Mouse (Mus musculus) kidney, postnatal 25 days (tissue): ENCODE measurements around the gene Nupr1l.

ENCODE experiments used
- DNase-seq, 2 experiments: peaks; one replicate each; pipeline ENCODE4 v3.0.0; 2021; ENCODE audit warnings: mixed read lengths in 2 of 2

Gene Nupr1l

GRCm38 (mm10) chr5:129918065-129918651, 9.8 kb downstream of the Nupr1l start:
- no peak for DNase-seq

- peak in 1 of 2 experiments; percentile 17 for DNase-seq
Measured at GRCm38 (mm10) chr5:129918752-129919151, 10.4 kb downstream of the Nupr1l start.

DNA sequence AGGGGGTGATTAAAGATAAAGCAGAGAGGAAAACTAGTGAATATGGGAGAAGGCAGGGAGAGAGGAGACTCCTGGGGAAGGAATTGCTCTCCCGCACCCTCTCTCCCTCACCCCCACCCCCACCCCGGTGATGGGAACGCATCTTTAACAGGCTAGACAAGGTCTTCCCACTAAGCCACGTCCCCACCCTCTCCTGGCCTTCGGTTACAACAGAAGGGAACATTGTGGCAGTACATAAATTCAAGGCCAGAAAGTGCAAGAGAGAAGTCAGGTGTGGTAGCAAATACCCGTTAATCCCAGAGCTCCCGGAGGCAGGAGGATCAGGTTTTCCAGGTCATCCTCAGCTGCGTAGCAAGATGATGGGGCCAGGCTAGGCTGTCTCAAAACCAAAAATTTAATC, 11.0 kb downstream of the Nupr1l start:
- no peak for DNase-seq

- DNase-seq: no peak
Measured at GRCm38 (mm10) chr5:129921972-129922371, 13.6 kb downstream of the Nupr1l start.

- DNase-seq: peak; percentile 36 to 65
Measured at GRCm38 (mm10) chr5:129924820-129925452, 16.6 kb downstream of the Nupr1l start.

GRCm38 (mm10) chr5:129925933-129926332, 17.6 kb downstream of the Nupr1l start:
- DNase-seq: peak; percentile 23 to 51

GRCm38 (mm10) chr5:129929924-129930855, 21.9 kb downstream of the Nupr1l start:
- DNase-seq: peak; percentile 80 to 86

- DNase-seq: no peak
Measured at GRCm38 (mm10) chr5:129936941-129937340, 28.6 kb downstream of the Nupr1l start.

DNA sequence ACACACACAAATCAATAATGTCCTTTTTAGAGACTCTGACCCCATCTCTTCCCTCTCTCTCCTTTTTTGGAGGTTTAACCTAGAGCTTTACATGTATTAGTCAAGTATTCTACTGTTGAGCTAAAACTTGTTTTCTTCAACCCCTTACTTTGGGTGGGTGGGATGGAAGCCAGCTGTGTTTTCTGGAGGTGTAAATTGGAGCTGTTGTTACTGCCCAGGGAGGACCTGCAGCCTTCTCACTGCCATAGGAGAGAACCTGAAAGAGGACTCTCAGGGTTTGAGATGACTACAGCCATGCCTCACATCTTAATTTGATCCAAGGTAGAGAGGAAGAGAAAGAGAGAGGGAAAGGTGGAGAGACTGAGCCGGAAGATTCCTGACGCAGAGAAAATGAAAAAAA, 31.9 kb downstream of the Nupr1l start:
- DNase-seq: no peak

DNA sequence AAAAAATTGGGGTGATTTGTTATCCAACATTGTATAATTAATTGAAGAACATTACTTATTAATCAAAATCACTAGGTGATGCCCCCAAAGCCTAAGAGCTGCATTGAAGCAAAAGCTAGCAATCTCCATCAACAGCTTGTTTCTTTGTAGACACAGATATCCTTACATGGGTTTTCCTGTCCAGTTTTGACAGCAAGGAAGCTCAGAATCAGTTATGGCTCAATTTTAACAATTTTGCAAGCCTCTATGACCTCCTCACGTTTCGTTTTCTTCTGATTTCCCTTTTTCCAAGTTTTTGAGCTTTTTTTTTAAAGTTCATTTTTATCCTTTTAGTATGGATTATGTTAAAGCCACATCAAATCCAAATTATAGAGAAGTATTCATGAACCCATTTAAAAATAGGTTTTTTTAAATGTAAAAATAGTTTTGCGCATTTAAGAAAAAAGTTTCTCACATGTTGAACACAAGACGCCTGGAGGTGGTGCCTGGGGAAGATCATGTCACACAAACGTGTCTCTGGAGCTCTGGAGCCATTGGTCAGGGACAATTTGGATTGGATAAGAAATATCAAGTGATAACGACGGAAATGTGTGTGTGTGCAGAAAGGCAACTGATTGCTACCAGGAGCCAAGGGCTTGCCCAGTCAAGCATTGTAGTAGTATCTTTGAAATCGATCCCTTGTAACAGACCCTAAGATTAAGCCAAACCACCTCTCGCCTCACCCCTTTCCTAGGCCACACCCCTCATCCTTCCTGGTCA, 32.6 kb downstream of the Nupr1l start:
- DNase-seq: no peak

GRCm38 (mm10) chr5:129941495-129942045, 33.2 kb downstream of the Nupr1l start, which contains the start of gene Vkorc1l1:
Vkorc1l1 (plus strand) TSS chr5:129941970.
- peak; percentile 99 for DNase-seq

- peak; percentile 6 to 61 for DNase-seq
Measured at GRCm38 (mm10) chr5:129942073-129942939, 34.0 kb downstream of the Nupr1l start.

DNA sequence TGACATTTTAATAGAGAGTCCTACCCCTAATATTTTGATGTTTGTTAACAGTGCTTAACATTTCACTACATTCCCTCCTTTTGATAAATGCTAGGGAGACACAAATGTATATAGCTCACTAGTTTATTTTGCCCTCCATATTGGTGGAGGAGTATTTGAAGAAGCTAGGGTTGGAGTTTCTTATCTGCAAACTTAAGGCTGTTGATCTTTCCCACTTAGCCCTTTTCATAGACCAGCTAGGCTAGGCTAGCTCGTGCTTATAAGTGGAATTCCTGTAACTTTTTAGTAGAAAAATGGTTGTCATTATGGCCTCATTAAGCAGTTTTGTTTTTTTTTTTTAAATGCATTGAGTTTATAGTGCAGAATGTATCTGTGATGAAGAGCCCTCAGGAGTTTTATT, 35.1 kb downstream of the Nupr1l start:
- DNase-seq: no peak

GRCm38 (mm10) chr5:129947528-129948033, 39.2 kb downstream of the Nupr1l start:
- no peak for DNase-seq

DNA sequence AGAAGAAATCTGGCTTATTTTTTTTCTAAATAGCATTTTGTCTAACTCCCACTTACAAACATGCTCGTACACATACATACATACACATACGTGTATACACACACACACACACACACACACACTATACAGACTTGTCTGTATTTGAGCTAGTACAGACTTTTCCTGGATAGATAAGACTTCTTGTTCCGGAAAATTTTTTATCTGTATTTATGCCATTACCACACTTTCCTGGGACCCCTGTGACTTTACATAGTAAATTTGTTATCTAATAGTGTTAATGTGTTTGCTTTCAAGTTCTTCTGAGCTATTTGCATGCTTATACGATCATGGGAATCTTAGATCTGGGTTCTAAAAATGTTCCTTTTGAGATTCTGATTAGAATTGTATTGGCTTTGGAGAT, 43.8 kb downstream of the Nupr1l start:
- DNase-seq: no peak

- DNase-seq: peak; percentile 16 to 53
Measured at GRCm38 (mm10) chr5:129954473-129955254, 46.3 kb downstream of the Nupr1l start.

DNA sequence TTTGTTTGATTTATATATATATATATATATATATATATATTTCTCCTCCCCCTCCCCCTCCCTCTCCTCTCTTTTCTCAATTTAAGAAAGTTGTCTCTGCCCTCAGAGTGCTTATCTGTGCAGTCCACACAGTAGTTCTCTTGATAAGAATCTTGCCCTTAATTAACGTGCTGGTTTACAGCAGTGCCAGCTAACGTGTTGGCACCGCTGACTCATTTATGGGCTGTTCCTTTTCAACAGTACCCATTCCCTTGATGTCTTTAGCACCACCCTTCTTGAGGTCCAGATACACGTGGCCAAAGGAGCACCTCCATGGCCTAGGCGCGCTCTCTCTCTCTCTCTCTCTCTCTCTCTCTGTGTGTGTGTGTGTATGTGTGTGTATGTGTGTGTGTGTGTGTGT, 47.5 kb downstream of the Nupr1l start:
- DNase-seq: no peak

- DNase-seq: no peak
Measured at GRCm38 (mm10) chr5:129963224-129963623, 54.9 kb downstream of the Nupr1l start.
